Mouse (Mus musculus) heart, embryonic 10.5 days (tissue): Measurements from ENCODE around the gene Pcdh18. TPM values are rescaled to one million over a fixed set of nuclear protein-coding genes. Genes with fewer than 3 reads are reported as not detected.
A peak's percentile ranks its signal among the peaks of the same experiment; 100 is the strongest.

Experiments
- DNase-seq: peaks from one replicate; pipeline ENCODE4 v3.0.0-alpha.2; 2017; ENCODE audit warnings: low spot score
- H3K27ac ChIP-seq: fragments of 300-500 bp; sonication (generic); 2 replicates; pipeline ENCODE4 v1.5.1; 2016; ENCODE audit warnings: mild to moderate bottlenecking
- H3K27me3 ChIP-seq: fragments of 300-500 bp; sonication (generic); 2 replicates; pipeline ENCODE4 v1.6.1; 2016; ENCODE audit warnings: mild to moderate bottlenecking; ENCODE audit not compliant: poor library complexity, insufficient read depth, severe bottlenecking
- H3K36me3 ChIP-seq: fragments of 300-500 bp; sonication (generic); 2 replicates; pipeline ENCODE4 v1.6.1; 2016; ENCODE audit warnings: mild to moderate bottlenecking, moderate library complexity
- H3K4me1 ChIP-seq: fragments of 300-500 bp; sonication (generic); 2 replicates; pipeline ENCODE4 v1.6.1; 2016; ENCODE audit warnings: mild to moderate bottlenecking
- H3K4me3 ChIP-seq: fragments of 300-500 bp; sonication (generic); 2 replicates; pipeline ENCODE4 v1.5.1; 2016; ENCODE audit warnings: mild to moderate bottlenecking, moderate library complexity
- H3K9me3 ChIP-seq: fragments of 300-500 bp; sonication (generic); 2 replicates; pipeline ENCODE4 v1.6.1; 2016; ENCODE audit warnings: mild to moderate bottlenecking, moderate library complexity
- WGBS: fragments of 180-500 bp; shearing (Covaris S2); methylation state at CpG from one replicate; pipeline ENCODE4 v1.1.7; 2016; 5-methylcytosine and 5-hydroxymethylcytosine counted together
- polyA plus RNA-seq: library from polyadenylated mRNA; unstranded; fragments of >200 nt; fragmentation: Nextera tagmentation; extraction: Ambion mirVana; gene quantifications from 2 replicates; pipeline ENCODE4 v1.2.1, GENCODE M21; 2016

Gene Pcdh18
- 18.4 and 37.1 TPM in 2 replicates for polyA plus RNA-seq

DNA sequence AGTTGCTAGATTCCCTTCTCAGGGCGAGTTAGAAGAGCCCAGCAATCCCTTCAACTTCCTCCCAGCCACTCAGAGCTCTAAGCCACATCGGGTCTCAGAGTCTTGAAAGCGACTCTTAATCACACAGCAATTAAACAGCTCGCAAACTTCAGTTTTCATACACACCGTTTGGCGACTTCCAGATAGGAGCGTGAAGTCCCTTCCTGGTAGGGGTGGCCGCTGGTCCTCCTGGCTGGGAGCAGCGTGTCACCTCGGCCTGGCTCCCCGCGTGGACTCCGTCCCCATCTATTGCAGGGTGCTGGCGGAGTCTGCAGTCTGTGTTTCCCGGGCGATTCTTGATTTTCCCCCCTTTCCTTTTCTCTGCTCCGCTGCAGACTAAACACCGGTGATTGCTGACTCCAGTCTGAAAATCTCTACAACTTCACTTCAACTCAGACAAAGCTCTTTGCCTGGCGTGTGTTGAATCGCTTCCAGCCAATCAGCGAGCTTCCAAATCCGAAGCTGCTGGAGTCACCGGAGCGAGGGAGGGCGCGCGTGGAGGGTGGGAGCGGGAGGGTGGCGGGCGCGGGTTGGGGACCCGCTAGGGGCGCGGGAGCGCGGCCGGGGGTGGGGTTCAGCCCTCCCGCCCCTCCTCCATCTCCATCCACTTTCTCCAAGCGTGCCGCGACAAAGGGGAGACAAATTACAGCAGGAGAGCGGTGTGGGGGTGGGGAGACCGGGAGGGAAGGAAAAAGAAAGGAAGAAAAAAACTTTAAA is at the start of gene Pcdh18:
TSS of gene Pcdh18 (minus strand) at position 456 of the 756 bp plus-strand sequence.
- no peaks in the 10 kb centered on the region for H3K27me3 ChIP-seq
- peak within 1 kb of the TSS; percentile 84 for H3K27ac ChIP-seq
- under 1% methylated on average over 43 of the region's 43 CpGs for WGBS
- no peaks in the 10 kb centered on the region for H3K9me3 ChIP-seq
- peaks cover 17% of the 10 kb centered on the region for H3K4me1 ChIP-seq
- H3K36me3 ChIP-seq, result peaks cover 18% of the 10 kb centered on the region; the same call in 1 of the 2 replicates
- peak; percentile 92 for DNase-seq
- peak within 1 kb of the TSS; percentile 72 for H3K4me3 ChIP-seq

DNA sequence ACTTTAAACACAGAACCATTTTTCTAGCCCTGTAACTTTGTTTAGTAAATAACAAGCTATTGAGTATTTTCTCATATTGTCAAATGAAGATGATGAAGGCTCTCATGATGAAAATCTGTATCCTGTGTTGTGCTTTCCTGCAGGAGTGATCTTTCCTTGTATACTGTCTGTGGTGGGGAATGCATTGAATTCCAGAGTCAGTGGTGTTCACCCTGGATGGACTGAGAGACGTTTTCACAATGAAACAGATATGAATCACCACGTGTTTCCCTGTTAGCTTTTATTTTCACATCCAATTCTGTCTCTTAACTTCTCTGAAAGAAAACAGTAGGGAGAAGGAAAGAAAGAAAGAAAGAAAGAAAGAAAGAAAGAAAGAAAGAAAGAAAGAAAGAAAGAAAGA is 49.7 kb upstream of the Pcdh18 start:
- H3K36me3 ChIP-seq, result no peaks in the 10 kb centered on the region
- H3K27me3 ChIP-seq, result no peaks in the 10 kb centered on the region
- WGBS, result 44% methylated on average over 2 of the region's 2 CpGs
- H3K9me3 ChIP-seq, result no peaks in the 10 kb centered on the region
- H3K4me3 ChIP-seq, result no peak overlapping the region
- H3K27ac ChIP-seq, result no peak overlapping the region; the same call in 1 of the 2 replicates
- H3K4me1 ChIP-seq, result peaks cover 4% of the 10 kb centered on the region; the same call in 1 of the 2 replicates
- DNase-seq, result no peak

GRCm38 (mm10) chr3:49805511-49805910 is 48.4 kb upstream of the Pcdh18 start:
- 37% methylated on average over 1 of the region's 1 CpGs for WGBS
- DNase-seq, result no peak

GRCm38 (mm10) chr3:49788296-49788695 is 31.2 kb upstream of the Pcdh18 start:
- Histone ChIP-seq H3K27ac (no peak overlapping the region), H3K4me3 (no peak overlapping the region), H3K36me3 (no peaks in the 10 kb centered on the region), H3K9me3 (no peaks in the 10 kb centered on the region), H3K27me3 (no peaks in the 10 kb centered on the region), H3K4me1 (no peaks in the 10 kb centered on the region)
- DNase-seq, result no peak
- 54% methylated on average over 2 of the region's 2 CpGs for WGBS

More at GRCm38 (mm10) chr3:49805511-49805910, 48.4 kb upstream of the Pcdh18 start:
- Histone ChIP-seq H3K36me3 (no peaks in the 10 kb centered on the region), H3K4me1 (peaks cover 4% of the 10 kb centered on the region; the same call in 1 of the 2 replicates), H3K9me3 (no peaks in the 10 kb centered on the region), H3K4me3 (no peak overlapping the region), H3K27ac (no peak overlapping the region), H3K27me3 (no peaks in the 10 kb centered on the region)

- Histone ChIP-seq H3K36me3 (no peaks in the 10 kb centered on the region), H3K27ac (no peak overlapping the region), H3K4me1 (no peaks in the 10 kb centered on the region), H3K4me3 (no peak overlapping the region), H3K27me3 (no peaks in the 10 kb centered on the region), H3K9me3 (no peaks in the 10 kb centered on the region)
- WGBS, result 86% methylated on average over 4 of the region's 4 CpGs
- DNase-seq, result no peak
Measured at GRCm38 (mm10) chr3:49787719-49788118, 30.6 kb upstream of the Pcdh18 start.

GRCm38 (mm10) chr3:49768992-49769738 is 12.0 kb upstream of the Pcdh18 start:
- Histone ChIP-seq H3K4me3 (no peak overlapping the region), H3K27me3 (no peaks in the 10 kb centered on the region), H3K4me1 (peaks cover 4% of the 10 kb centered on the region), H3K9me3 (no peaks in the 10 kb centered on the region), H3K36me3 (no peaks in the 10 kb centered on the region), H3K27ac (no peak overlapping the region)
- WGBS, result 33% methylated on average over 3 of the region's 3 CpGs
- no peak for DNase-seq

DNA sequence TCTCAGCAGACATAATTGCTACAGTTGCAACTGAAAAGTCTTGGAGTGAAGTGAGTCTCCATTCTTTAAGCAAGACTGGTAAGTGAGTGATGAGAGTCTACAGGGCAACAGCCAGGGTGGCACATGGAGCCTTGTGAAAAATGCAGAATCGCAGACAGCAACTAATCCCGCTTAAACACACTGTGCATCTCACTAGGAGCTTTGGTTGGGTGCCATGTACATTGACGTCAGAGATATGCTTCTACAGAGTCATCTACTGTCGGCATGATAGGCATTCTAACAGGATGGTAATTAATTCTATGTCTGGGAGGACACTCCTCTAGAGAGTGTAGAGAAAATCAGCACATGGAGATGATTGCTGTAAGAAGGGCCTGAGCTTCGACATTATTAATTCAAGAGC is 5.6 kb upstream of the Pcdh18 start:
- Histone ChIP-seq H3K9me3 (no peaks in the 10 kb centered on the region), H3K4me1 (no peaks in the 10 kb centered on the region), H3K36me3 (no peaks in the 10 kb centered on the region), H3K27ac (no peak overlapping the region), H3K27me3 (no peaks in the 10 kb centered on the region), H3K4me3 (no peak overlapping the region)
- no peak for DNase-seq
- 79% methylated on average over 5 of the region's 5 CpGs for WGBS

- Histone ChIP-seq H3K27ac (no peak overlapping the region), H3K36me3 (no peaks in the 10 kb centered on the region), H3K4me3 (no peak overlapping the region), H3K9me3 (no peaks in the 10 kb centered on the region), H3K4me1 (no peaks in the 10 kb centered on the region), H3K27me3 (no peaks in the 10 kb centered on the region)
- no peak for DNase-seq
Measured at GRCm38 (mm10) chr3:49761971-49762370, 4.8 kb upstream of the Pcdh18 start.

- H3K4me1 ChIP-seq, result peaks cover 17% of the 10 kb centered on the region
- no peak for DNase-seq
- no peaks in the 10 kb centered on the region for H3K9me3 ChIP-seq
- H3K27ac ChIP-seq, result peak overlapping the region; percentile 84
- H3K36me3 ChIP-seq, result peaks cover 16% of the 10 kb centered on the region; the same call in 1 of the 2 replicates
- no peaks in the 10 kb centered on the region for H3K27me3 ChIP-seq
- WGBS, result 0% methylated on average over 6 of the region's 6 CpGs
- peak overlapping the region; percentile 72 for H3K4me3 ChIP-seq
Measured at GRCm38 (mm10) chr3:49757626-49758019, 498 bp upstream of the Pcdh18 start.

DNA sequence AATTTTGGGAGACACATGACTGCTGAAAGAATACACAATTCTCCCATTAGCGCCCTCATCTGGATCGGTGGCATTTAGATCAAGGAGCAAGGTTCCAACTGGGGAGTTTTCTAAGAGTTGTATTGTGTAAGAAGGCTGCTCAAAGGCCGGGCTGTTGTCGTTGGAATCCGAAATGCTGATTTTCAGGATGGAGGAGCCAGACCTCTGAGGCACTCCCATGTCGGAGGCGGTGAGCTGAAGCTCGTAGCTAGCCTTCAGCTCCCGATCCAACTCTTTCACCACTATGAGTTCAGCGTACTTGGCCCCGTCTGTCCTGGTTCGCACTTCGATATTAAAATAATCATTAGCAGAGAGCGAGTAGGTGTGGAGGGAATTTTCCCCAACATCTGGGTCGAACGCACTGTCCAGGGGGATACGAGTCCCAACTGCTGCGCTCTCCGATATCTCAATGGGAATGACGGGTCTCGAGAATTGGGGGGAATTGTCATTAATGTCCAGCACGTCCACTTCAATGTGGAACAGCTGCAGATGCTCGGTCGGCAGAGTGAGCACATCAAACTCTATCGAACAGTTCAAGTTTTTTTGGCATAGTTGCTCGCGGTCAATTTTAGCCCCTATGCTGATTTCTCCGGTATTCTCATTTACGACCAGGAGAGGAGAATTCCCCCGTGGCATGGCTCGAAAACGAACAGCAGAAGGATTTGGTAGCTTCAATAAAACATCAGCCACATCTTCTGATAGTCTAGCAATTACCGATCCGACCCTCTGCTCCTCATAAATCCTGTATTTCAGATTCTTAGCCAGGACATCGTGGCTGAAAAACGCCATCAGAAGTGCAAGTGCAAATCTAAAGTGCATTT is 909 bp downstream of the Pcdh18 start:
- no peaks in the 10 kb centered on the region for H3K27me3 ChIP-seq
- H3K9me3 ChIP-seq, result no peaks in the 10 kb centered on the region
- H3K4me1 ChIP-seq, result peaks cover 17% of the 10 kb centered on the region
- peak overlapping the region; percentile 84 for H3K27ac ChIP-seq
- peak overlapping the region; percentile 72 for H3K4me3 ChIP-seq
- WGBS, result 2% methylated on average over 36 of the region's 36 CpGs
- DNase-seq, result no peak
- H3K36me3 ChIP-seq, result peaks cover 25% of the 10 kb centered on the region

GRCm38 (mm10) chr3:49752766-49753165 is 4.4 kb downstream of the Pcdh18 start:
- H3K36me3 ChIP-seq, result peaks cover 49% of the 10 kb centered on the region
- no peaks in the 10 kb centered on the region for H3K9me3 ChIP-seq
- H3K27ac ChIP-seq, result no peak overlapping the region
- no peak for DNase-seq
- no peaks in the 10 kb centered on the region for H3K27me3 ChIP-seq
- no peak overlapping the region for H3K4me3 ChIP-seq
- peaks cover 17% of the 10 kb centered on the region for H3K4me1 ChIP-seq
- 85% methylated on average over 4 of the region's 4 CpGs for WGBS

GRCm38 (mm10) chr3:49749491-49750284 is 7.4 kb downstream of the Pcdh18 start:
- peaks cover 15% of the 10 kb centered on the region for H3K4me1 ChIP-seq
- no peak overlapping the region for H3K27ac ChIP-seq
- H3K27me3 ChIP-seq, result no peaks in the 10 kb centered on the region
- H3K36me3 ChIP-seq, result peaks cover 70% of the 10 kb centered on the region
- H3K4me3 ChIP-seq, result no peak overlapping the region
- WGBS, result 69% methylated on average over 8 of the region's 8 CpGs
- H3K9me3 ChIP-seq, result no peaks in the 10 kb centered on the region
- DNase-seq, result no peak
